Mouse (Mus musculus): ENCODE measurements around the gene Atp13a3.
A peak's percentile ranks its signal among the peaks of the same experiment; 100 is the strongest.
"Not testable (repeated sequence)": the region's sequence is repeated elsewhere in the genome, so short reads cannot be mapped to it uniquely, and the experiment has no call there.

Atp13a3 gene

DNA sequence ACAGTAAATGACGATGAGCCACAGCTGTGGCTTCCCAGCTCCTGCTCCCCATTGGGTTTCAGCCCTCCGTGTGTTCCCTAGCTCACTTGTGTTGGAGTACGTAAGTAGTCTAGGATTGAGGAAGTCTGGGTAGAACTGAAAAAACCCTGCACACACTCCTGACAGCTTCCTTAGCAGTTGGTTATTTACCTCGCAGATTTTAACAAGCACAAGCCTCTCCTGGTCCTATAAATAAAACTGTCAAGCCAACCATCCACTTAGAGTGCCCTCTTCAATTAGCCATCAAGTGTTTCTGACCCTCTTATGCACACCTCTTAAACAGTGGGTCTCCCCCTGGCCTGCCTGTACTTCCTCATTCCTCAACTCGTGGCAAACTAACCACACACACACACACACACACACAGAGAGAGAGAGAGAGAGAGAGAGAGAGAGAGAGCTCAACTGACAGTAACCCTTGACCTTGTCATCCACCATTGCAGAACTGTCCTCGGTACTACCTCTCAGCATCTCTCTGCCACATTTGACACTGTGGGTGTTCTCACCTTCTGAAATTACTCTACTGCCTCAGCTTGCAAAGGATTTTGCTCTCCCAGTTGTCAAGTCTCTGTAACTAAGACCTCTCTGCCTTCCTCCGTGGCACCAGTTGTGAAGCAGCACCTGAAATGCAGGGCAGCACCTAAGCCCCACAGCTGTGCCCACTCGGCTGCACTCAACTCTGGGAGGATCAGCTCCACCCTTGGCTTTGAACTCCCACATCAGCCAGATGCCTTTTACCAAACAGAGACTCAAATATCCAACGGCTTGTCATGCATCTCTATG is 15.7 kb downstream of the Atp13a3 start:
- Histone ChIP-seq H3K36me3 (ENCODE audit: control insufficient read depth, insufficient read depth, low read length, poor library complexity, severe bottlenecking) (no peaks in the 10 kb centered on the region), H3K27me3 (ENCODE audit: control insufficient read depth, insufficient read depth, low read length, poor library complexity, severe bottlenecking) (no peaks in the 10 kb centered on the region)
- DNase-seq (ENCODE audit: low read depth, low spot score) = peak; percentile 87

DNA sequence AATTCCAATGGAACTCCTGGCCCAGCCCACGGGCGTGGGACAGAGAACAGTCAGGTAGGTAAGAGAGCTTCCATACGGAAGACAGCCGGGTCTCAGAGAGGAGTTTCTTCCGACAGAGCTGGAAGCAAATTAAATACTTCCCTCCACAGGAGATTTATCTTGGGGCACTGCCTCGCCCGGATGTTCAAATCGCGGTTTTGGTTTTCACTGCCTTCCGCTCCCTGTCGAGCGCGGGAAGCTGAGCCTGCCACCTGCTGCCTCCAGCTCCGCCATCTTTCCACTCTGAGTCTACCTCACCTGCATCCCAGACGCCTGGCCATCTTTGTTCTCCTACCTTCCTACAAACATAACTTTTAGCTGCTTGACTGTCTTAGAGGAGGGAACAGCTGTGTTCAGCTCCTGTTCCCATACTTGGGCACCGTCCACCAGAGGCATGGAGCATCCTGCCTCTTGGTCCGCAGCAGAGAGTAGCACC is 16.5 kb downstream of the Atp13a3 start:
- peak; percentile 71 for DNase-seq (ENCODE audit: low read depth, low spot score)
- H3K27me3 ChIP-seq (ENCODE audit: control insufficient read depth, insufficient read depth, low read length, poor library complexity, severe bottlenecking) = no peaks in the 10 kb centered on the region

DNA sequence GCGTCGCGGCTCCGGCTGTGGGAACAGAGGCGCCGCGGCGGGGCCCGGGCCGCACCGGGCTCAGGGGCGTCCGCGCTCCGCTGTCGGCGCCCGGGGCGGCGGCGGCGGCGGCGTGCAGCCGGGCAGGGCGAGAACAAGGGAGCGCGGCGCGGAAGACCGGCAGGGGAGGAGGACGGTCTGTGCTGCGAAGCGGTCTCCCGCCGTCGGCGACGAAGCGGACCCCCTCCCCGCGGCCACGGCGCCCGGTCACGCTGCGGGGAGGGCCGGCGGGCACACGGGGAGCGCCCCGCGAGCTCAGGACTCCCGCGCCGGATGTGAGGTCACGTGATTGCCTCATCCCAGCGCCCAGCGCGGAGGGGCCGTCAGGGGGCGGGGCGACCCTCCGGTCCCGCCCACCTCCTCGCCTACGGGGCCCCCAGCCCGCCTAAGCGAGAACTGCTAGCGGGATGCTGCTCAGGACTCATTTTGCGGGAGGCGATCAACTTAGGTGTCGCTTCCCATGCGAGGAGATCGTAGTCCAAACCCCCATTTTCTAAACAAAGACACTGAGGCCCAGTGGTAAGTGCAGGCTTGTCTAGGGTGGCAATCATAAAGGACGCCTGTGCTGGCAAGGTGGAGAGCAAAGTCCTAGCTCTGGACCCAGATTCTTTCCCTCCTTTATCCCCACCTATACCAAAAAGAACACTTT is 17.1 kb downstream of the Atp13a3 start:
- Histone ChIP-seq H3K27me3 (ENCODE audit: control insufficient read depth, insufficient read depth, low read length, poor library complexity, severe bottlenecking) (no peaks in the 10 kb centered on the region), H3K36me3 (ENCODE audit: control insufficient read depth, insufficient read depth, low read length, poor library complexity, severe bottlenecking) (0 out of 2 replicates have a peak, but pooled peaks cover 1% of the 10 kb centered on the region)
- DNase-seq (ENCODE audit: low read depth, low spot score) = peak; percentile 93

More for the DNA sequence above, 16.5 kb downstream of the Atp13a3 start:
- no peaks in the 10 kb centered on the region for H3K36me3 ChIP-seq (ENCODE audit: control insufficient read depth, insufficient read depth, low read length, poor library complexity, severe bottlenecking)

- no peaks in the 10 kb centered on the region for H3K27me3 ChIP-seq (ENCODE audit: control insufficient read depth, insufficient read depth, low read length, poor library complexity, severe bottlenecking)
- H3K36me3 ChIP-seq (ENCODE audit: control insufficient read depth, insufficient read depth, low read length, poor library complexity, severe bottlenecking) = 0 out of 2 replicates have a peak, but pooled peaks cover 4% of the 10 kb centered on the region
- peak; percentile 35 for DNase-seq (ENCODE audit: low read depth, low spot score)
Measured at GRCm38 (mm10) chr16:30387871-30388460, 17.8 kb downstream of the Atp13a3 start.

GRCm38 (mm10) chr16:30386911-30387439 is 18.8 kb downstream of the Atp13a3 start:
- Histone ChIP-seq H3K36me3 (ENCODE audit: control insufficient read depth, insufficient read depth, low read length, poor library complexity, severe bottlenecking) (0 out of 2 replicates have a peak, but pooled peaks cover 4% of the 10 kb centered on the region), H3K27me3 (ENCODE audit: control insufficient read depth, insufficient read depth, low read length, poor library complexity, severe bottlenecking) (no peaks in the 10 kb centered on the region)
- no peak for DNase-seq (ENCODE audit: low read depth, low spot score)

DNA sequence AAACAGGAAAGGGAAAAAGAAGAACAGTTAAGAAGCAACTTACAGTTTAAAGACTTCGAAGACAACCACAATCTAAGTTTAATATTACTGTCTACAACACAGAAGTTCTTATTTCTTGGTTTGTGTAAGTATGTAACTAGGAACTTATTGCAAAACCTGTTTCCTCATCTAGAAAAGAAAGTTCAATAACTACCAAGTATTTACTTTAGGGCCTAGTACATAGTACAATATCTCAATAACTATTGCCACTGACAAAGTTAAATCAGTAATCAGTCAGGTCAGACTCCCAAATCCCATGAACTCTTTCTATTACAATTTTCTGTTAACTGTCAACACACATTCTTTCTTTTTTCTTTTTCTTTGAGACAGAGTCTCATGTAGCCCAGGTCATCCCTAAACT is 20.2 kb downstream of the Atp13a3 start:
- Histone ChIP-seq H3K36me3 (ENCODE audit: control insufficient read depth, insufficient read depth, low read length, poor library complexity, severe bottlenecking) (0 out of 2 replicates have a peak, but pooled peaks cover 4% of the 10 kb centered on the region), H3K27me3 (ENCODE audit: control insufficient read depth, insufficient read depth, low read length, poor library complexity, severe bottlenecking) (no peaks in the 10 kb centered on the region)
- no peak for DNase-seq (ENCODE audit: low read depth, low spot score)

- Histone ChIP-seq H3K27me3 (ENCODE audit: control insufficient read depth, insufficient read depth, low read length, poor library complexity, severe bottlenecking) (no peaks in the 10 kb centered on the region), H3K36me3 (ENCODE audit: control insufficient read depth, insufficient read depth, low read length, poor library complexity, severe bottlenecking) (no peaks in the 10 kb centered on the region)
- DNase-seq (ENCODE audit: low read depth, low spot score) = no peak
Measured at GRCm38 (mm10) chr16:30376237-30376636, 29.5 kb downstream of the Atp13a3 start.

- DNase-seq (ENCODE audit: low read depth, low spot score) = no peak
- Histone ChIP-seq H3K27me3 (ENCODE audit: control insufficient read depth, insufficient read depth, low read length, poor library complexity, severe bottlenecking) (no peaks in the 10 kb centered on the region), H3K36me3 (ENCODE audit: control insufficient read depth, insufficient read depth, low read length, poor library complexity, severe bottlenecking) (no peaks in the 10 kb centered on the region)
Measured at GRCm38 (mm10) chr16:30374927-30375326, 30.8 kb downstream of the Atp13a3 start.

- H3K36me3 ChIP-seq (ENCODE audit: control insufficient read depth, insufficient read depth, low read length, poor library complexity, severe bottlenecking) = no peaks in the 10 kb centered on the region
- peak; percentile 80 for DNase-seq (ENCODE audit: low read depth, low spot score)
- no peaks in the 10 kb centered on the region for H3K27me3 ChIP-seq (ENCODE audit: control insufficient read depth, insufficient read depth, low read length, poor library complexity, severe bottlenecking)
Measured at GRCm38 (mm10) chr16:30374266-30374665, 31.5 kb downstream of the Atp13a3 start.

DNA sequence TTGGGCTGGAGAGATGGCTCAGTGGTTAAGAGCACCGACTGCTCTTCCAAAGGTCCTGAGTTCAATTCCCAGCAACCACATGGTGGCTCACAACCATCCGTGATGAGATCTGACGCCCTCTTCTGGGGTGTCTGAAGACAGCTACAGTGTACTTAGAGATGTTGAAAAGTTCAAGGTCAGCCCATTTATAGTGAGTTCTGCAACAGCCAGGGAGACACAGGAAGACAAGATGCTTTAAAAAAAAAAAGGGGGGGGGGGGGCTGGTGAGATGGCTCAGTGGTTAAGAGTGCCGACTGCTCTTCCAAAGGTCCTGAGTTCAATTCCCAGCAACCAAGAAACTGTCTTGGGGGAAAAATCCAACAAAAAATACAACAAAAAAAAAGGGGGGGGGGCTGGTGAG is 32.5 kb downstream of the Atp13a3 start:
- H3K36me3 ChIP-seq (ENCODE audit: control insufficient read depth, insufficient read depth, low read length, poor library complexity, severe bottlenecking); H3K27me3 ChIP-seq (ENCODE audit: control insufficient read depth, insufficient read depth, low read length, poor library complexity, severe bottlenecking); DNase-seq (ENCODE audit: low read depth, low spot score): not testable (repeated sequence)

GRCm38 (mm10) chr16:30367395-30367794 is 38.4 kb downstream of the Atp13a3 start:
- no peaks in the 10 kb centered on the region for H3K36me3 ChIP-seq (ENCODE audit: control insufficient read depth, insufficient read depth, low read length, poor library complexity, severe bottlenecking)
- H3K27me3 ChIP-seq (ENCODE audit: control insufficient read depth, insufficient read depth, low read length, poor library complexity, severe bottlenecking) = no peaks in the 10 kb centered on the region
- no peak for DNase-seq (ENCODE audit: low read depth, low spot score)

DNA sequence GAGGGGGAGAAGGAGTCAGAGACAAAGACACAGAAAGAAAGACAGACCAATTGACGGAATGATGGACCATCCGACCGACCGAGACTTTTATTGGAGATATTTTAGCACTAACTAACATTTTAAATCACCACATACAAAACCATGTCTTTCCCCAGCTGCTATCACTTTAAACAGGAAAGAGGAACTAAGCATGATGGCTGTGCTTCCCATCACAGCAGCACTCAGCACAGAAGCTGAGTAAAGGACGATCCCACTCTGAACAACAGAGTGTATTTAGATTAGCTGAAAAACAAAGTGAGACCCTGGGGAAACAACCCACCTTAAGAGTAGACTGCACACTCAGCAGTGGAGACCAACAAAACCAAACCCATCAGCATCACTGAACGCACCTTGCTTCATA is 41.2 kb downstream of the Atp13a3 start:
- peak; percentile 36 for DNase-seq (ENCODE audit: low read depth, low spot score)
- no peaks in the 10 kb centered on the region for H3K27me3 ChIP-seq (ENCODE audit: control insufficient read depth, insufficient read depth, low read length, poor library complexity, severe bottlenecking)
- H3K36me3 ChIP-seq (ENCODE audit: control insufficient read depth, insufficient read depth, low read length, poor library complexity, severe bottlenecking) = no peaks in the 10 kb centered on the region; the same call in 1 of the 2 replicates

DNA sequence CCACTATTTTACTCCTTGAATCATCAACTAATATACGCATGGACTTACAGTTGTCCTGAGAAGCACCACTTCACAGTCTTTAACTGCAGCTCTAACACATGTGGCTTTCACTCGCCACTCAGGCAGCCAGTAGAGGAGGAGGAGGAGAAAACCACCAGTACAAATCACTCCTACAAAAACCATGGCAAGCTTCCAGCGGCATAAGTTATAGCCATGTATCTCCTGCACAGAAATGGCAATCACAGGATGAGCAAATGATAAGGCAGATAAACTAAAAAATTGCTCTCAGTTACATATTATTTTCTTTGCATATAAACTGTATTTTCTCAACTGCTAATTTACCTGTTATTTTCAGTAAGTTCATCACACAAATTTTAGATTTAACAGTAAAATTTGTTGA is 43.2 kb downstream of the Atp13a3 start:
- no peaks in the 10 kb centered on the region for H3K27me3 ChIP-seq (ENCODE audit: control insufficient read depth, insufficient read depth, low read length, poor library complexity, severe bottlenecking)
- H3K36me3 ChIP-seq (ENCODE audit: control insufficient read depth, insufficient read depth, low read length, poor library complexity, severe bottlenecking) = no peaks in the 10 kb centered on the region; the same call in 1 of the 2 replicates
- no peak for DNase-seq (ENCODE audit: low read depth, low spot score)

DNA sequence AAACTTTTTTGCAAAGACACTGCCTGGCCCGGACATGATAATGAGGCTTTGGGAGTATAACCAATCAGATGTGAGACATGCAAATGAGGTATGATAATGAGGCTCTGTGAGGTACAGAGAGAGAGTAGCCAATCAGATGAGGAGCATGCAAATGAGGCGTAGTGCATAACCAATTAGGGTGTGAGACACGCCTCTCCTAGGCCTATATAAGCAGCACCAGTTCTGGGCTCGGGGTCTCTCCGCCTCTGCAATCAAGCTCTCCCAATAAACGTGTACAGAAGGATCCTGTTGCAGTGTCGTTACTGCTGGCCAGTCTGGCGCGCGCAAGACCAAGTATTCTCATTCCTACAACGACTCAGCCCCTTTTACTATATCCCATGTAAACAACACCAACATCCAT is 52.3 kb downstream of the Atp13a3 start:
- peaks cover 12% of the 10 kb centered on the region; the same call in 1 of the 2 replicates for H3K36me3 ChIP-seq (ENCODE audit: control insufficient read depth, insufficient read depth, low read length, poor library complexity, severe bottlenecking)
- not testable (repeated sequence) for H3K27me3 ChIP-seq (ENCODE audit: control insufficient read depth, insufficient read depth, low read length, poor library complexity, severe bottlenecking); DNase-seq (ENCODE audit: low read depth, low spot score)
